Mouse (Mus musculus) myocyte (in vitro differentiated cells): ENCODE results near the gene Zp3r.

Source experiments
- CEBPB ChIP-seq: IDR thresholded peaks from 2 replicates; pipeline ENCODE4 v1.6.1; 2011; ENCODE audit warnings: mild to moderate bottlenecking, moderate library complexity; ENCODE audit not compliant: poor library complexity, insufficient read depth, severe bottlenecking
- E2F4 ChIP-seq: IDR thresholded peaks from one replicate; pipeline ENCODE4 v1.6.1; 2011; ENCODE audit warnings: mild to moderate bottlenecking, control low read depth, moderate library complexity; ENCODE audit not compliant: insufficient read depth
- MAX ChIP-seq: IDR thresholded peaks from one replicate; pipeline ENCODE4 v1.6.1; 2011; ENCODE audit warnings: low read depth, mild to moderate bottlenecking, control low read depth
- MYOD1 ChIP-seq, 3 experiments: IDR thresholded peaks; one replicate each; pipeline ENCODE4 v1.6.1; 2011; ENCODE audit warnings: control low read depth in 2 of 3, low read depth in 2 of 3, mild to moderate bottlenecking in 2 of 3, moderate library complexity in 1 of 3; ENCODE audit not compliant: insufficient read length in 2 of 3, control insufficient read depth in 1 of 3
- MYOG ChIP-seq, 3 experiments: IDR thresholded peaks; one replicate each; pipeline ENCODE4 v1.6.1; 2011; ENCODE audit warnings: control low read depth in 2 of 3, low read depth in 2 of 3, mild to moderate bottlenecking in 2 of 3; ENCODE audit not compliant: insufficient read length in 2 of 3, control insufficient read depth in 1 of 3, insufficient read depth in 1 of 3
- POLR2A ChIP-seq: IDR thresholded peaks from one replicate; pipeline ENCODE4 v1.6.1; 2011; ENCODE audit warnings: low read depth, mild to moderate bottlenecking, control low read depth, moderate library complexity; ENCODE audit not compliant: insufficient read length
- POLR2AphosphoS2 ChIP-seq: IDR thresholded peaks from one replicate; pipeline ENCODE4 v1.6.1; 2011; ENCODE audit warnings: low read depth, control low read depth; ENCODE audit not compliant: insufficient read length
- REST ChIP-seq: IDR thresholded peaks from one replicate; pipeline ENCODE4 v1.6.1; 2011; ENCODE audit warnings: mild to moderate bottlenecking, control low read depth, moderate library complexity; ENCODE audit not compliant: insufficient read depth, insufficient read length
- SRF ChIP-seq: IDR thresholded peaks from one replicate; pipeline ENCODE4 v1.6.1; 2011; ENCODE audit warnings: low read depth; ENCODE audit not compliant: control insufficient read depth, insufficient read length
- USF1 ChIP-seq: IDR thresholded peaks from one replicate; pipeline ENCODE4 v1.6.1; 2011; ENCODE audit warnings: low read depth, mild to moderate bottlenecking, control low read depth, moderate library complexity

- TF ChIP-seq USF1 (no peak), POLR2A (no peak), E2F4 (no peak), SRF (no peak), CEBPB (no peak), MYOG (IDR thresholded peaks at IDR 0.05; ENCODE audit: control insufficient read depth in 1 of 3, insufficient read depth in 1 of 3, insufficient read length in 2 of 3, low read depth in 2 of 3) (no peak), MAX (no peak), REST (no peak), POLR2AphosphoS2 (no peak), MYOD1 (IDR thresholded peaks at IDR 0.05; ENCODE audit: control insufficient read depth in 1 of 3, insufficient read length in 2 of 3, low read depth in 2 of 3) (no peak)
Measured at GRCm38 (mm10) chr1:130640967-130641366, 11.5 kb upstream of the Zp3r start.
